Comparison of ENCODE assay signal across 12 mouse cellular contexts in the genomic region with DNA sequence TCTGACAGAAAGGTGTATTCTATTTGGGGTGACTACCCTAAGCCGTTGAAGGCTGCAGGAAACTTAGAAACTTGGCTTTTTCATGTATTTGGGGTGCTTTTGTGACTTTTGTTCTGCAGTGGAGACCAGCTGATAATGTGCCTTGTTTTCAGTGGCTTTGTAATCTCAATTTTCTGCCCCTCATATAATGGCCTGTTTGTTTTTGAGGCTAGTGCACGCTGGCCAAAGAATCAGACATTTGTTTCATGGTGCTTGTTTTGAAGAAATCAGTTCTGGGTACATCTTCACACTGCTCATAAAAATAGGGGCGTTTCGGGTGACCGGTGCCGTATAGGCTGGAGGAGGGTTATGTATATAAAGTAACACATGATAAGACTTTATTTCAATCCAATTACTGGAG. TPM values are rescaled to one million over a fixed set of nuclear protein-coding genes. Genes with fewer than 3 reads are reported as not detected.
DNase-seq lines count a peak whose midpoint lies in the region; ATAC-seq and TF ChIP-seq lines count a peak whose summit lies in the region.
"Had no signal": no experiment of that assay in that cellular context is flagged by ENCODE, and none has a peak within 500 bp of the region (broad histone marks: within the 10 kb centered on the region; RNA-seq: fewer than 3 reads in every experiment).

No protein-coding gene starts in this region.

- H3K4me3 ChIP-seq in lung, embryonic 14.5 days (ENCODE audit: low read depth, low read length), result no peak overlapping the region
- no peak overlapping the region for H3K4me3 ChIP-seq in heart, postnatal 0 days (ENCODE audit: low read depth, low read length)
- no peak overlapping the region for H3K4me3 ChIP-seq in stomach, embryonic 14.5 days (ENCODE audit: low read depth, low read length)
- H3K4me3 ChIP-seq in hindbrain, embryonic 10.5 days, result no peak overlapping the region
- H3K4me3 ChIP-seq: hindbrain, embryonic 12.5 days; liver, embryonic 12.5 days; neural tube, embryonic 12.5 days had no signal

- no peaks in the 10 kb centered on the region; the same call in 1 of the 2 replicates for H3K36me3 ChIP-seq in lung, embryonic 14.5 days (ENCODE audit: insufficient read depth)
- H3K36me3 ChIP-seq in heart, postnatal 0 days (replicated peaks; ENCODE audit: control insufficient read depth, insufficient read depth, low read length), result 0 out of 2 replicates have a peak, but pooled peaks cover 6% of the 10 kb centered on the region
- H3K36me3 ChIP-seq in stomach, embryonic 14.5 days (ENCODE audit: control insufficient read depth, insufficient read depth, low read length), result no peaks in the 10 kb centered on the region
- no peaks in the 10 kb centered on the region for H3K36me3 ChIP-seq in hindbrain, embryonic 10.5 days
- H3K36me3 ChIP-seq: hindbrain, embryonic 12.5 days; liver, embryonic 12.5 days; neural tube, embryonic 12.5 days had no signal

- H3K9me3 ChIP-seq in lung, embryonic 14.5 days (ENCODE audit: low read depth, low read length), result no peaks in the 10 kb centered on the region
- no peaks in the 10 kb centered on the region for H3K9me3 ChIP-seq in heart, postnatal 0 days (replicated peaks; ENCODE audit: control insufficient read depth, low read length)
- H3K9me3 ChIP-seq in stomach, embryonic 14.5 days (ENCODE audit: control insufficient read depth, low read depth, low read length), result no peaks in the 10 kb centered on the region
- H3K9me3 ChIP-seq in hindbrain, embryonic 10.5 days, result no peaks in the 10 kb centered on the region
- H3K9me3 ChIP-seq: hindbrain, embryonic 12.5 days; liver, embryonic 12.5 days; neural tube, embryonic 12.5 days had no signal

- H3K4me1 ChIP-seq in lung, embryonic 14.5 days (ENCODE audit: insufficient read depth), result peaks cover 57% of the 10 kb centered on the region
- peaks cover 84% of the 10 kb centered on the region for H3K4me1 ChIP-seq in heart, postnatal 0 days (ENCODE audit: control insufficient read depth, insufficient read depth)
- peaks cover 50% of the 10 kb centered on the region for H3K4me1 ChIP-seq in stomach, embryonic 14.5 days (ENCODE audit: control insufficient read depth, insufficient read depth, low read length)
- H3K4me1 ChIP-seq in hindbrain, embryonic 10.5 days (replicated peaks), result peaks cover 34% of the 10 kb centered on the region

- no peak for TF ChIP-seq EP300 in heart, postnatal 0 days (IDR thresholded peaks at IDR 0.05; ENCODE audit: low read depth)

- no peaks in the 10 kb centered on the region for H3K27me3 ChIP-seq in lung, embryonic 14.5 days (ENCODE audit: insufficient read depth, low read length)
- H3K27me3 ChIP-seq in heart, postnatal 0 days (ENCODE audit: control insufficient read depth, insufficient read depth, low read length), result no peaks in the 10 kb centered on the region
- no peaks in the 10 kb centered on the region for H3K27me3 ChIP-seq in stomach, embryonic 14.5 days (ENCODE audit: control insufficient read depth, insufficient read depth, low read length)
- no peaks in the 10 kb centered on the region for H3K27me3 ChIP-seq in hindbrain, embryonic 10.5 days (ENCODE audit: insufficient read depth, poor library complexity, severe bottlenecking)
- H3K27me3 ChIP-seq: hindbrain, embryonic 12.5 days; liver, embryonic 12.5 days; neural tube, embryonic 12.5 days had no signal

- 47% methylated on average over 6 of the region's 6 CpGs for WGBS in lung, embryonic 14.5 days
- 33% methylated on average over 6 of the region's 6 CpGs for WGBS in heart, postnatal 0 days
- 62% methylated on average over 6 of the region's 6 CpGs for WGBS in stomach, embryonic 14.5 days
- WGBS in hindbrain, embryonic 10.5 days, result 82% methylated on average over 6 of the region's 6 CpGs

- H3K27ac ChIP-seq in lung, embryonic 14.5 days (ENCODE audit: low read depth), result peak overlapping the region; percentile 88; the same call in 1 of the 2 replicates
- H3K27ac ChIP-seq in heart, postnatal 0 days (ENCODE audit: low read depth), result peak overlapping the region; percentile 93
- H3K27ac ChIP-seq in stomach, embryonic 14.5 days (ENCODE audit: low read length), result peak overlapping the region; percentile 84; the same call in 1 of the 2 replicates
- H3K27ac ChIP-seq in hindbrain, embryonic 10.5 days, result no peak overlapping the region
- H3K27ac ChIP-seq: neural tube, embryonic 12.5 days had no signal

- peak overlapping the region; percentile 44 for H3K4me2 ChIP-seq in lung, embryonic 14.5 days
- peak overlapping the region; percentile 35 for H3K4me2 ChIP-seq in heart, postnatal 0 days (ENCODE audit: low read depth, low read length)
- H3K4me2 ChIP-seq in stomach, embryonic 14.5 days (replicated peaks; ENCODE audit: low read depth, low read length), result peak overlapping the region; percentile 28
- H3K4me2 ChIP-seq: hindbrain, embryonic 12.5 days; neural tube, embryonic 12.5 days had no signal

- DNase-seq in heart, adult 11 months, result peak; percentile 79
- DNase-seq in heart, adult 9 months (ENCODE audit: low spot score in 2 of 2), result no peak
- DNase-seq in lung, embryonic 14.5 days, result no peak
- no peak for DNase-seq in lung, adult 18-20 months
- no peak for DNase-seq in heart, postnatal 0 days (ENCODE audit: low spot score)
- no peak for DNase-seq in hindbrain, embryonic 10.5 days (ENCODE audit: low spot score)
- no peak for DNase-seq in liver
- DNase-seq: right cerebral cortex, postnatal 14 days had no signal

- no peak overlapping the region for H3K9ac ChIP-seq in lung, embryonic 14.5 days
- H3K9ac ChIP-seq in heart, postnatal 0 days (replicated peaks; ENCODE audit: low read depth, low read length), result peak overlapping the region; percentile 41; the same call in 1 of the 2 replicates
- no peak overlapping the region for H3K9ac ChIP-seq in stomach, embryonic 14.5 days (replicated peaks; ENCODE audit: low read depth, low read length)
- H3K9ac ChIP-seq: hindbrain, embryonic 12.5 days; liver, embryonic 12.5 days; neural tube, embryonic 12.5 days had no signal

- TF ChIP-seq CTCF in lung, embryonic 14.5 days (IDR thresholded peaks at IDR 0.05; ENCODE audit: low read depth), result no peak
- no peak for TF ChIP-seq CTCF in heart, postnatal 0 days (IDR thresholded peaks at IDR 0.05; ENCODE audit: low read depth)

- ATAC-seq in lung, embryonic 14.5 days (ENCODE audit: insufficient read depth), result no peak
- ATAC-seq in heart, postnatal 0 days (ENCODE audit: insufficient read depth, low read depth), result no peak
- ATAC-seq in stomach, embryonic 14.5 days (ENCODE audit: insufficient number of reproducible peaks, insufficient read depth, low FRiP score, low read depth), result no peak
- ATAC-seq: liver, embryonic 12.5 days had no signal

RNA-seq across cellular contexts. Expression of gene Mbnl2, which starts 22.4 kb away (rescaled TPM):
- polyA plus RNA-seq in lung, embryonic 14.5 days (2014; fragmentation: Nextera tagmentation; extraction: Ambion mirVana), result 110 and 119 TPM in 2 replicates
- total RNA-seq in heart, postnatal 0 days (2014; rRNA removed; ENCODE audit: low replicate concordance), result 288 and 337 TPM in 2 replicates
- 136 and 137 TPM in 2 replicates for polyA plus RNA-seq in heart, postnatal 0 days (2015; fragmentation: Nextera tagmentation; extraction: Ambion mirVana)
- 119 and 134 TPM in 2 replicates for polyA plus RNA-seq in stomach, embryonic 14.5 days (2014; fragmentation: Nextera tagmentation; extraction: Ambion mirVana)
- polyA plus RNA-seq in hindbrain, embryonic 10.5 days (2016; fragmentation: Nextera tagmentation; extraction: Ambion mirVana), result 29.4 and 31.8 TPM in 2 replicates
